Mouse (Mus musculus) forebrain, embryonic 15.5 days (tissue): ENCODE results near the gene Ralgps1. TPM values are rescaled to one million over a fixed set of nuclear protein-coding genes. Genes with fewer than 3 reads are reported as not detected.
"Not testable (repeated sequence)": the region's sequence is repeated elsewhere in the genome, so short reads cannot be mapped to it uniquely, and the experiment has no call there.

Source experiments
- ATAC-seq: fragments of 200-750 bp; cut with Nextera tagmentation; replicated peaks from 2 replicates; pipeline ENCODE4 v1.8.0; 2017; ENCODE audit warnings: mild to moderate bottlenecking, moderate TSS enrichment, moderate library complexity
- H3K27ac ChIP-seq: fragments of 300-500 bp; sonication (generic); replicated peaks from 2 replicates; pipeline ENCODE4 v1.5.1; 2015; ENCODE audit warnings: mild to moderate bottlenecking, inconsistent platforms
- H3K27me3 ChIP-seq: fragments of 300-500 bp; sonication (generic); 2 replicates; pipeline ENCODE4 v1.6.1; 2015; ENCODE audit warnings: inconsistent platforms
- H3K36me3 ChIP-seq: fragments of 300-500 bp; sonication (generic); 2 replicates; pipeline ENCODE4 v1.6.1; 2015; ENCODE audit warnings: mild to moderate bottlenecking, inconsistent platforms
- H3K4me1 ChIP-seq: fragments of 300-500 bp; sonication (generic); 2 replicates; pipeline ENCODE4 v1.6.1; 2015; ENCODE audit warnings: inconsistent platforms
- H3K4me2 ChIP-seq: fragments of 300-500 bp; sonication (generic); replicated peaks from 2 replicates; pipeline ENCODE4 v1.6.1; 2015; ENCODE audit warnings: mild to moderate bottlenecking, inconsistent platforms
- H3K4me3 ChIP-seq: fragments of 300-500 bp; sonication (generic); 2 replicates; pipeline ENCODE4 v1.5.1; 2015; ENCODE audit warnings: mild to moderate bottlenecking, inconsistent platforms
- H3K9ac ChIP-seq: fragments of 300-500 bp; sonication (generic); replicated peaks from 2 replicates; pipeline ENCODE4 v1.6.1; 2015; ENCODE audit warnings: mild to moderate bottlenecking, inconsistent platforms
- H3K9me3 ChIP-seq: fragments of 300-500 bp; sonication (generic); 2 replicates; pipeline ENCODE4 v1.6.1; 2016; ENCODE audit warnings: inconsistent platforms
- WGBS: fragments of 180-500 bp; shearing (Covaris S2); methylation state at CpG from one replicate; pipeline ENCODE4 v1.1.7; 2015; ENCODE audit warnings: mixed read lengths; 5-methylcytosine and 5-hydroxymethylcytosine counted together
- polyA plus RNA-seq: library from polyadenylated mRNA; unstranded; fragments of >200 nt; fragmentation: Nextera tagmentation; extraction: Ambion mirVana; gene quantifications from 2 replicates; pipeline ENCODE4 v1.2.1, GENCODE M21; 2015

Gene Ralgps1
- polyA plus RNA-seq, 1 experiment from 2014 or later, result 39.1 TPM

- H3K4me3 ChIP-seq, result no peak overlapping the region
- WGBS, result 17% methylated on average over 6 of the region's 6 CpGs
- no peaks in the 10 kb centered on the region for H3K36me3 ChIP-seq
- peak overlapping the region; percentile 75 for H3K27ac ChIP-seq
- H3K27me3 ChIP-seq, result no peaks in the 10 kb centered on the region
- no peak overlapping the region for H3K4me2 ChIP-seq
- H3K4me1 ChIP-seq, result peaks cover 69% of the 10 kb centered on the region
- ATAC-seq, result peak; percentile 42; the same call in 1 of the 2 replicates
- H3K9ac ChIP-seq, result 0 out of 2 replicates have a peak overlapping the region, but pooled peaks have one; percentile 32
- H3K9me3 ChIP-seq, result no peaks in the 10 kb centered on the region
Measured at GRCm38 (mm10) chr2:33345475-33345874, 25.8 kb downstream of the Ralgps1 start.

GRCm38 (mm10) chr2:33343413-33343812 lies 27.9 kb downstream of the Ralgps1 start:
- 0 out of 2 replicates have a peak, but pooled peaks cover 7% of the 10 kb centered on the region for H3K36me3 ChIP-seq
- H3K9ac ChIP-seq, result no peak overlapping the region
- ATAC-seq, result no peak
- no peak overlapping the region for H3K4me3 ChIP-seq
- H3K4me1 ChIP-seq, result peaks cover 51% of the 10 kb centered on the region
- no peaks in the 10 kb centered on the region for H3K27me3 ChIP-seq
- no peak overlapping the region for H3K4me2 ChIP-seq
- no peaks in the 10 kb centered on the region for H3K9me3 ChIP-seq
- no peak overlapping the region for H3K27ac ChIP-seq
- 74% methylated on average over 3 of the region's 3 CpGs for WGBS

GRCm38 (mm10) chr2:33342148-33342547 lies 29.1 kb downstream of the Ralgps1 start:
- Histone ChIP-seq H3K9ac (no peak overlapping the region), H3K4me3 (no peak overlapping the region), H3K27ac (no peak overlapping the region), H3K4me2 (no peak overlapping the region), H3K36me3 (peaks cover 11% of the 10 kb centered on the region; the same call in 1 of the 2 replicates), H3K4me1 (peaks cover 44% of the 10 kb centered on the region), H3K9me3 (no peaks in the 10 kb centered on the region), H3K27me3 (no peaks in the 10 kb centered on the region)
- WGBS, result 73% methylated on average over 4 of the region's 4 CpGs
- no peak for ATAC-seq

- H3K27ac ChIP-seq, result peak overlapping the region; percentile 17; the same call in 1 of the 2 replicates
- H3K36me3 ChIP-seq, result peaks cover 36% of the 10 kb centered on the region
- no peaks in the 10 kb centered on the region for H3K27me3 ChIP-seq
- no peaks in the 10 kb centered on the region for H3K9me3 ChIP-seq
- H3K9ac ChIP-seq, result no peak overlapping the region
- H3K4me2 ChIP-seq, result no peak overlapping the region
- no peaks in the 10 kb centered on the region for H3K4me1 ChIP-seq
- no peak; the same call in 1 of the 2 replicates for ATAC-seq
- no peak overlapping the region for H3K4me3 ChIP-seq
Measured at GRCm38 (mm10) chr2:33335789-33336188, 35.5 kb downstream of the Ralgps1 start.

- no peak for ATAC-seq
Measured at GRCm38 (mm10) chr2:33329622-33330021, 41.7 kb downstream of the Ralgps1 start.

GRCm38 (mm10) chr2:33328941-33329340 lies 42.3 kb downstream of the Ralgps1 start:
- H3K9me3 ChIP-seq, result no peaks in the 10 kb centered on the region
- no peak overlapping the region for H3K4me3 ChIP-seq
- H3K27ac ChIP-seq, result no peak overlapping the region
- 0 out of 2 replicates have a peak, but pooled peaks have one; percentile 46 for ATAC-seq
- H3K36me3 ChIP-seq, result peaks cover 9% of the 10 kb centered on the region; the same call in 1 of the 2 replicates
- H3K9ac ChIP-seq, result no peak overlapping the region
- H3K27me3 ChIP-seq, result no peaks in the 10 kb centered on the region
- peaks cover 5% of the 10 kb centered on the region; the same call in 1 of the 2 replicates for H3K4me1 ChIP-seq
- 89% methylated on average over 1 of the region's 1 CpGs for WGBS
- H3K4me2 ChIP-seq, result no peak overlapping the region

More at GRCm38 (mm10) chr2:33329622-33330021, 41.7 kb downstream of the Ralgps1 start:
- Histone ChIP-seq H3K4me2 (no peak overlapping the region), H3K27me3 (no peaks in the 10 kb centered on the region), H3K4me3 (no peak overlapping the region), H3K9ac (no peak overlapping the region), H3K9me3 (no peaks in the 10 kb centered on the region), H3K4me1 (peaks cover 5% of the 10 kb centered on the region; the same call in 1 of the 2 replicates), H3K36me3 (peaks cover 5% of the 10 kb centered on the region; the same call in 1 of the 2 replicates), H3K27ac (no peak overlapping the region)
- WGBS, result 84% methylated on average over 2 of the region's 3 CpGs

- Histone ChIP-seq H3K27ac (no peak overlapping the region), H3K4me3 (no peak overlapping the region)
- 66% methylated on average over 3 of the region's 3 CpGs for WGBS
Measured at GRCm38 (mm10) chr2:33325359-33325758, 45.9 kb downstream of the Ralgps1 start.

GRCm38 (mm10) chr2:33323799-33324595 lies 47.3 kb downstream of the Ralgps1 start:
- H3K4me1 ChIP-seq, result peaks cover 8% of the 10 kb centered on the region; the same call in 1 of the 2 replicates
- no peak overlapping the region for H3K27ac ChIP-seq
- peaks cover 20% of the 10 kb centered on the region; the same call in 1 of the 2 replicates for H3K36me3 ChIP-seq
- ATAC-seq, result no peak
- no peaks in the 10 kb centered on the region for H3K27me3 ChIP-seq
- H3K4me2 ChIP-seq, result no peak overlapping the region
- no peak overlapping the region for H3K9ac ChIP-seq
- no peak overlapping the region for H3K4me3 ChIP-seq
- WGBS, result 86% methylated on average over 8 of the region's 8 CpGs
- H3K9me3 ChIP-seq, result no peaks in the 10 kb centered on the region

More at GRCm38 (mm10) chr2:33325359-33325758, 45.9 kb downstream of the Ralgps1 start:
- H3K4me1 ChIP-seq, result peaks cover 5% of the 10 kb centered on the region; the same call in 1 of the 2 replicates
- no peaks in the 10 kb centered on the region for H3K9me3 ChIP-seq
- H3K36me3 ChIP-seq, result peaks cover 20% of the 10 kb centered on the region; the same call in 1 of the 2 replicates
- no peaks in the 10 kb centered on the region for H3K27me3 ChIP-seq
- H3K9ac ChIP-seq, result no peak overlapping the region
- no peak for ATAC-seq
- H3K4me2 ChIP-seq, result no peak overlapping the region

GRCm38 (mm10) chr2:33323043-33323625 lies 48.2 kb downstream of the Ralgps1 start:
- H3K36me3 ChIP-seq, result peaks cover 20% of the 10 kb centered on the region; the same call in 1 of the 2 replicates
- not testable (repeated sequence) for H3K4me3 ChIP-seq, H3K27ac ChIP-seq, H3K9ac ChIP-seq, ATAC-seq, H3K9me3 ChIP-seq, H3K4me2 ChIP-seq, H3K27me3 ChIP-seq
- H3K4me1 ChIP-seq, result peaks cover 17% of the 10 kb centered on the region
- 90% methylated on average over 9 of the region's 9 CpGs for WGBS

- 77% methylated on average over 2 of the region's 2 CpGs for WGBS
- Histone ChIP-seq H3K27ac (no peak overlapping the region), H3K9ac (no peak overlapping the region), H3K27me3 (no peaks in the 10 kb centered on the region), H3K4me1 (peaks cover 25% of the 10 kb centered on the region), H3K36me3 (peaks cover 20% of the 10 kb centered on the region; the same call in 1 of the 2 replicates), H3K4me3 (no peak overlapping the region), H3K9me3 (no peaks in the 10 kb centered on the region), H3K4me2 (no peak overlapping the region)
- ATAC-seq, result no peak
Measured at GRCm38 (mm10) chr2:33321641-33322040, 49.6 kb downstream of the Ralgps1 start.

- H3K27ac ChIP-seq, result no peak overlapping the region
- H3K4me2 ChIP-seq, result no peak overlapping the region
- no peak for ATAC-seq
- no peak overlapping the region for H3K9ac ChIP-seq
- H3K9me3 ChIP-seq, result no peaks in the 10 kb centered on the region
- WGBS, result 83% methylated on average over 2 of the region's 2 CpGs
- H3K36me3 ChIP-seq, result peaks cover 20% of the 10 kb centered on the region; the same call in 1 of the 2 replicates
- no peaks in the 10 kb centered on the region for H3K27me3 ChIP-seq
- peaks cover 30% of the 10 kb centered on the region for H3K4me1 ChIP-seq
- no peak overlapping the region for H3K4me3 ChIP-seq
Measured at GRCm38 (mm10) chr2:33321031-33321430, 50.3 kb downstream of the Ralgps1 start.

- ATAC-seq, result no peak
- H3K36me3 ChIP-seq, result peaks cover 20% of the 10 kb centered on the region; the same call in 1 of the 2 replicates
- WGBS, result 74% methylated on average over 3 of the region's 3 CpGs
- no peak overlapping the region for H3K4me2 ChIP-seq
- no peak overlapping the region for H3K9ac ChIP-seq
- no peaks in the 10 kb centered on the region for H3K27me3 ChIP-seq
- peaks cover 34% of the 10 kb centered on the region for H3K4me1 ChIP-seq
- H3K4me3 ChIP-seq, result no peak overlapping the region
- H3K9me3 ChIP-seq, result no peaks in the 10 kb centered on the region
- H3K27ac ChIP-seq, result no peak overlapping the region
Measured at GRCm38 (mm10) chr2:33320568-33320967, 50.7 kb downstream of the Ralgps1 start.
